ENCODE assay signal across 24 mouse cellular contexts in genomic region chr11:35660967-35661366, GRCm38 (mm10).
"Had no signal": no experiment of that assay in that cellular context is flagged by ENCODE, and none has a peak within 500 bp of the region (broad histone marks: within the 10 kb centered on the region; RNA-seq: fewer than 3 reads in every experiment).

No protein-coding gene starts in this region.

- H3K4me2 ChIP-seq: limb, embryonic 12.5 days; limb, embryonic 15.5 days; liver, embryonic 11.5 days; lung, embryonic 14.5 days; midbrain, embryonic 13.5 days; neural tube, embryonic 13.5 days; stomach, embryonic 15.5 days had no signal

- DNase-seq: kidney, adult 8-10 months; kidney, postnatal 14 days; kidney, postnatal 4 days; layer of hippocampus, postnatal 36 days; left cerebral cortex, postnatal 4 days; liver, postnatal 0 days; lung, embryonic 14.5 days; retina, postnatal 1 day; right cerebral cortex, postnatal 25 days; spleen, adult 18-20 months; thymus, postnatal 36 days had no signal

- H3K4me3 ChIP-seq: limb, embryonic 12.5 days; limb, embryonic 15.5 days; megakaryocyte, embryonic 14.5 days; midbrain, embryonic 10.5 days; midbrain, embryonic 13.5 days; myocyte; neural tube, embryonic 13.5 days; stomach, embryonic 15.5 days had no signal

- H3K36me3 ChIP-seq: limb, embryonic 15.5 days; midbrain, embryonic 10.5 days; midbrain, embryonic 13.5 days; neural tube, embryonic 13.5 days; stomach, embryonic 15.5 days had no signal

- H3K9me3 ChIP-seq: limb, embryonic 12.5 days; limb, embryonic 15.5 days; megakaryocyte, embryonic 14.5 days; midbrain, embryonic 10.5 days; midbrain, embryonic 13.5 days; neural tube, embryonic 13.5 days; stomach, embryonic 15.5 days had no signal

- ATAC-seq: liver, postnatal 0 days; lung, postnatal 0 days; midbrain, embryonic 13.5 days; midbrain, embryonic 16.5 days had no signal

- H3K4me1 ChIP-seq: limb, embryonic 15.5 days; megakaryocyte, embryonic 14.5 days; stomach, embryonic 15.5 days had no signal

- H3K9ac ChIP-seq: limb, embryonic 12.5 days; limb, embryonic 15.5 days; liver, embryonic 14.5 days; liver, postnatal 0 days; lung, embryonic 14.5 days; midbrain, embryonic 13.5 days; neural tube, embryonic 13.5 days; stomach, embryonic 15.5 days had no signal

- H3K27ac ChIP-seq: limb, embryonic 12.5 days; limb, embryonic 15.5 days; liver, embryonic 14.5 days; macrophage; midbrain, embryonic 10.5 days; midbrain, embryonic 13.5 days; neural tube, embryonic 13.5 days; stomach, embryonic 15.5 days had no signal

- H3K27me3 ChIP-seq: limb, embryonic 15.5 days; stomach, embryonic 15.5 days had no signal
